Mouse (Mus musculus) lung, embryonic 16.5 days (tissue): ENCODE results near the gene Mrpl53. TPM values are rescaled to one million over a fixed set of nuclear protein-coding genes. Genes with fewer than 3 reads are reported as not detected.
A peak's percentile ranks its signal among the peaks of the same experiment; 100 is the strongest.
"Not testable (repeated sequence)": the region's sequence is repeated elsewhere in the genome, so short reads cannot be mapped to it uniquely, and the experiment has no call there.

Experiments used
- ATAC-seq: fragments of 200-750 bp; cut with Nextera tagmentation; 2 replicates; pipeline ENCODE4 v1.8.0; 2017; ENCODE audit warnings: low read depth, mild to moderate bottlenecking, moderate library complexity
- H3K27ac ChIP-seq: fragments of 300-500 bp; sonication (generic); 2 replicates; pipeline ENCODE4 v1.5.1; 2014; ENCODE audit warnings: mild to moderate bottlenecking, control low read depth, low read length
- H3K27me3 ChIP-seq: fragments of 300-500 bp; sonication (generic); 2 replicates; pipeline ENCODE4 v1.6.1; 2014; ENCODE audit warnings: low read depth, low read length, mixed read lengths; ENCODE audit not compliant: control insufficient read depth, insufficient read depth
- H3K36me3 ChIP-seq: fragments of 300-500 bp; sonication (generic); 2 replicates; pipeline ENCODE4 v1.6.1; 2014; ENCODE audit warnings: low read length; ENCODE audit not compliant: control insufficient read depth, insufficient read depth
- H3K4me1 ChIP-seq: fragments of 300-500 bp; sonication (generic); replicated peaks from 2 replicates; pipeline ENCODE4 v1.6.1; 2014; ENCODE audit warnings: low read length, mixed read lengths; ENCODE audit not compliant: control insufficient read depth, insufficient read depth
- H3K4me2 ChIP-seq: fragments of 300-500 bp; sonication (generic); 2 replicates; pipeline ENCODE4 v1.6.1; 2014; ENCODE audit warnings: low read depth, low read length, control low read depth
- H3K4me3 ChIP-seq: fragments of 300-500 bp; sonication (generic); 2 replicates; pipeline ENCODE4 v1.5.1; 2014; ENCODE audit warnings: mild to moderate bottlenecking, low read length, control low read depth
- H3K9ac ChIP-seq: fragments of 300-500 bp; sonication (generic); 2 replicates; pipeline ENCODE4 v1.6.1; 2014; ENCODE audit warnings: low read length, control low read depth
- H3K9me3 ChIP-seq: fragments of 300-500 bp; sonication (generic); 2 replicates; pipeline ENCODE4 v1.6.1; 2016; ENCODE audit warnings: low read length; ENCODE audit not compliant: control insufficient read depth
- WGBS: fragments of 180-500 bp; shearing (Covaris S2); extraction: QIAGEN DNeasy Blood & Tissue Kit; methylation state at CpG from one replicate; pipeline ENCODE4 v1.1.7; 2014; 5-methylcytosine and 5-hydroxymethylcytosine counted together
- microRNA counts: library from miRNA; unstranded; fragments of <30 nt; microRNA quantifications from one replicate; lab custom pipeline; 2016
- microRNA-seq: library from miRNA; unstranded; fragments of <30 nt; microRNA quantifications from one replicate; pipeline ENCODE4, GENCODE M21; 2016
- polyA plus RNA-seq: library from polyadenylated mRNA; unstranded; fragments of >200 nt; fragmentation: Nextera tagmentation; extraction: Ambion mirVana; gene quantifications from 2 replicates; pipeline ENCODE4 v1.2.1, GENCODE M21; 2015

The Mrpl53 gene
- polyA plus RNA-seq, 1 experiment from 2014 or later, result 137 TPM

GRCm38 (mm10) chr6:83153038-83153437 lies 44.2 kb downstream of the Mrpl53 start:
- Histone ChIP-seq H3K27ac (no peak overlapping the region), H3K4me3 (no peak overlapping the region), H3K4me2 (no peak overlapping the region), H3K9me3 (no peaks in the 10 kb centered on the region), H3K9ac (no peak overlapping the region), H3K36me3 (peaks cover 11% of the 10 kb centered on the region; the same call in 1 of the 2 replicates), H3K4me1 (peaks cover 8% of the 10 kb centered on the region), H3K27me3 (no peaks in the 10 kb centered on the region)
- ATAC-seq, result no peak
- 84% methylated on average over 12 of the region's 12 CpGs for WGBS

DNA sequence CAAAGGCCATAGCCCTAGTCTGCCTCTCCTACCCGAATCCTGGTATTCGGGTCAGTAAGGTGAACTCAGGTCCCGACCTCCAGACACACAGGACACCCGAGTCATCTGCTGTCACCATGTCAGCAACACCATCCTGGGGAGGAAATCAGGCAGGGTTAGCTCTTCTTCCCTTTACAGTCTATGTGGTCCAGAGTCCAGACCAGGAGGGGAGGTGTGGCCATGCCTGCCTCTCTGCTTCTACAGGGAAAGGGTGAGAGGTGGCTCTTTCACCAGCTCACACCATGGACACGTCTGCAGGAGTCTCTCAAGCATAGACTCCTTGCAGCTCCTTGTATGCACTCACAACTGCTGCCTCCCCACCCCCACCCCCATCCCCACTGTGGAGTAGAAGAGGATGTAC lies 44.6 kb downstream of the Mrpl53 start:
- Histone ChIP-seq H3K9ac (no peak overlapping the region), H3K27ac (no peak overlapping the region), H3K27me3 (no peaks in the 10 kb centered on the region), H3K9me3 (no peaks in the 10 kb centered on the region), H3K4me1 (peaks cover 8% of the 10 kb centered on the region), H3K36me3 (peaks cover 9% of the 10 kb centered on the region; the same call in 1 of the 2 replicates), H3K4me2 (no peak overlapping the region), H3K4me3 (no peak overlapping the region)
- no peak for ATAC-seq
- WGBS, result 62% methylated on average over 5 of the region's 5 CpGs

GRCm38 (mm10) chr6:83155552-83156238 lies 46.9 kb downstream of the Mrpl53 start:
- H3K27me3 ChIP-seq, result peaks cover under 1% of the 10 kb centered on the region
- H3K36me3 ChIP-seq, result peaks cover 6% of the 10 kb centered on the region; the same call in 1 of the 2 replicates
- H3K27ac ChIP-seq, result no peak overlapping the region
- ATAC-seq, result peak; percentile 20; the same call in 1 of the 2 replicates
- no peaks in the 10 kb centered on the region for H3K9me3 ChIP-seq
- peak overlapping the region; percentile 56 for H3K4me3 ChIP-seq
- peak overlapping the region; percentile 81 for H3K4me2 ChIP-seq
- H3K9ac ChIP-seq, result peak overlapping the region; percentile 54
- H3K4me1 ChIP-seq, result peaks cover 8% of the 10 kb centered on the region
- WGBS, result 6% methylated on average over 23 of the region's 23 CpGs

- WGBS, result 2% methylated on average over 32 of the region's 32 CpGs
- Histone ChIP-seq H3K27ac (no peak within 1 kb of the TSS), H3K27me3 (peaks cover 7% of the 10 kb centered on the region), H3K4me1 (peaks cover 8% of the 10 kb centered on the region), H3K9me3 (no peaks in the 10 kb centered on the region), H3K36me3 (peaks cover 6% of the 10 kb centered on the region; the same call in 1 of the 2 replicates), H3K4me3 (peak within 1 kb of the TSS; percentile 56), H3K4me2 (peak within 1 kb of the TSS; percentile 81), H3K9ac (peak within 1 kb of the TSS; percentile 54)
- peak; percentile 83 for ATAC-seq
Observed at GRCm38 (mm10) chr6:83156259-83156684, 47.4 kb downstream of the Mrpl53 start, which contains the start of the genes Wdr54 and 1700003E16Rik. Wdr54 (minus strand) TSS chr6:83156397. 1700003E16Rik (plus strand) TSS chr6:83156404.

DNA sequence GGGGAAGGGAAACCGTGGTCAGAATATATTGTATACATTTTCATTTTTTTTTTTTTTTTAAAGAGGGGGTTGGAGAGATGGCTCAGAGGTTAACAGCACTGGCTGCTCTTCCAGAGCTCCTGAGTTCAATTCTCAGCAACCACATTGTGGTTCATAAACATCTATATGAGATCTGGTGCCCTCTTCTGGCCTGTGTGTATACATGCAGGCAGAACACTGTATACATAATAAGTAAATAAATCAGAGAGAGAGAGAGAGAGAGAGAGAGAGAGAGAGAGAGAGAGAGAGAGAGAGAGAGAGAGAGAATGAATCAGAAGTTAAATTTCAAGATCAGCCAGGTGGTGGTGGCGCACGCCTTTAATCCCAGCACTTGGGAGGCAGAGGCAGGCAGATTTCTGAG lies 50.6 kb downstream of the Mrpl53 start:
- not testable (repeated sequence) for H3K36me3 ChIP-seq, H3K27ac ChIP-seq, H3K9me3 ChIP-seq, H3K4me3 ChIP-seq, H3K9ac ChIP-seq, H3K4me2 ChIP-seq, ATAC-seq
- 13% methylated on average over 3 of the region's 3 CpGs for WGBS
- H3K27me3 ChIP-seq, result peaks cover 22% of the 10 kb centered on the region
- peaks cover 18% of the 10 kb centered on the region for H3K4me1 ChIP-seq

MicroRNA genes within 50 kb of the gene (microRNA counts, 519-probe panel; counts per million panel counts)
- microRNA mmu-miR-3470a+mmu-miR-3470b (lab: Ali Mortazavi, UCI), result 368 counts per million, percentile 2 among the panel's probes with 10 or more counts

Small RNA genes lying within 50 kb of the gene (microRNA-seq; reads per million reads assigned to microRNA genes)
- gene Mir3470a, result not detected

Other genes starting within 250 kb of the Mrpl53 start
- gene Sema4f, start 169.3 kb upstream of the Mrpl53 start, polyA plus RNA-seq, result 14.2 and 14.5 TPM in 2 replicates
- gene M1ap, start 162.1 kb upstream of the Mrpl53 start, polyA plus RNA-seq, result 2.2 and 2.4 TPM in 2 replicates
- gene Dok1, start 75.6 kb upstream of the Mrpl53 start, polyA plus RNA-seq, result 16.7 and 17.6 TPM in 2 replicates
- 25.5 and 26.0 TPM in 2 replicates for gene Loxl3, start 74.9 kb upstream of the Mrpl53 start, polyA plus RNA-seq
- 195 and 211 TPM in 2 replicates for gene Aup1, start 54.5 kb upstream of the Mrpl53 start, polyA plus RNA-seq
- gene Htra2, start 53.8 kb upstream of the Mrpl53 start, polyA plus RNA-seq, result 61.8 and 64.9 TPM in 2 replicates
- 1.9 and 2.0 TPM in 2 replicates for gene Dqx1, start 51.2 kb upstream of the Mrpl53 start, polyA plus RNA-seq
- gene Tlx2, start 38.7 kb upstream of the Mrpl53 start, polyA plus RNA-seq, result 0.52 and 0.79 TPM in 2 replicates
- 31.7 and 32.5 TPM in 2 replicates for gene Pcgf1, start 31.2 kb upstream of the Mrpl53 start, polyA plus RNA-seq
- 0.59 and 0.89 TPM in 2 replicates for gene Lbx2, start 22.7 kb upstream of the Mrpl53 start, polyA plus RNA-seq
- 1.1 and 3.7 TPM in 2 replicates for gene Ccdc142, start 7.4 kb upstream of the Mrpl53 start, polyA plus RNA-seq
- gene Gm42688, start 7.4 kb upstream of the Mrpl53 start, polyA plus RNA-seq, result 2.2 and 2.9 TPM in 2 replicates
- gene Mogs, start 6.5 kb downstream of the Mrpl53 start, polyA plus RNA-seq, result 9.0 and 13.7 TPM in 2 replicates
- 109 and 111 TPM in 2 replicates for gene Wbp1, start 12.5 kb downstream of the Mrpl53 start, polyA plus RNA-seq
- 13.7 and 14.5 TPM in 2 replicates for gene Ino80b, start 16.4 kb downstream of the Mrpl53 start, polyA plus RNA-seq
- gene Rtkn, start 26.4 kb downstream of the Mrpl53 start, polyA plus RNA-seq, result 44.4 and 47.5 TPM in 2 replicates
- 7.2 and 7.6 TPM in 2 replicates for gene Wdr54, start 47.4 kb downstream of the Mrpl53 start, polyA plus RNA-seq
- 11.9 and 15.3 TPM in 2 replicates for gene 1700003E16Rik, start 47.4 kb downstream of the Mrpl53 start, polyA plus RNA-seq
- 94.5 and 95.6 TPM in 2 replicates for gene Dctn1, start 56.9 kb downstream of the Mrpl53 start, polyA plus RNA-seq
- gene Slc4a5, start 110.8 kb downstream of the Mrpl53 start, polyA plus RNA-seq, result 2.1 and 3.1 TPM in 2 replicates
- gene Mthfd2, start 216.9 kb downstream of the Mrpl53 start, polyA plus RNA-seq, result 26.0 and 27.4 TPM in 2 replicates
- gene Mob1a, start 217.0 kb downstream of the Mrpl53 start, polyA plus RNA-seq, result 72.6 and 72.7 TPM in 2 replicates
- 132 and 133 TPM in 2 replicates for gene Bola3, start 240.1 kb downstream of the Mrpl53 start, polyA plus RNA-seq